Mouse (Mus musculus): ENCODE measurements around the gene Kctd12b. TPM values are rescaled to one million over a fixed set of nuclear protein-coding genes. Genes with fewer than 3 reads are reported as not detected.
"Not testable (repeated sequence)": the region's sequence is repeated elsewhere in the genome, so short reads cannot be mapped to it uniquely, and the experiment has no call there.

Gene Kctd12b
- 8.6 and 9.4 TPM in 2 replicates for polyA plus RNA-seq (2015; fragmentation: Nextera tagmentation; extraction: Ambion mirVana)

DNA sequence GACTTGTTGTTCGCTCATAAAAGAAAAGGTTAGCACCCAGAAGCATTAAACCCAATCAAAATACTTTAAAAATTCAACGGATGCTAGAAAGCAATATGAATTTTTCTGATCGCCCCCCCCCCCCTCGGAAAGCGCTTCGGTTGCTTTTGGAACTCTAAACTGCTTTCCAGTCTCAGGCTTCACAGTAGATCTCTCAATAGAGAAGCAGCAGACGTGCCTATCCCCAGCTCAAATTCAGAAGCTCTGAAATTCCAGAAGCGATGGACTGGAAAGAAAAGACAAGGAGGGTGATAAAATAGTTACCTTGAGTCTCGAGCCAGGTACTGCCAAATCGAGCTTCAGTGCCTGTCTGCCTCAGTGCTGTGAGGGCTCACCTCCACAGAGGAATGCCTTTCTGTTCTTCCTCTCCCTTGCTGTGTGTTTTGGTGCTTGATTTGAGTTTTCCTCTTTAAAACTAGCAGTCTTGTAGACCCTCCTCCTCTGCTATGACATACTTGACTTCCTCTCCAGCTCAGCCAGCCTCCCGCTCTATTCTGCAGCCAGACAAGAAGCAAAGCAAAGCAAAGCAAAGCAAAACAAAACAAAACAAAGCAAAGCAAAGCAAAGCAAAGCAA is at the start of gene Kctd12b:
Kctd12b (minus strand) TSS at position 610 of the 614 bp plus-strand sequence.
- Histone ChIP-seq H3K9me3 (no peaks in the 10 kb centered on the region), H3K4me2 (peak within 1 kb of the TSS; percentile 47), H3K4me3 (peak within 1 kb of the TSS; percentile 44), H3K27me3 (no peaks in the 10 kb centered on the region), H3K9ac (peak within 1 kb of the TSS; percentile 29), H3K27ac (peak within 1 kb of the TSS; percentile 81), H3K36me3 (no peaks in the 10 kb centered on the region), H3K4me1 (no peaks in the 10 kb centered on the region)
- 18% methylated on average over 10 of the region's 11 CpGs for WGBS
- peak; percentile 85; the same call in 1 of the 2 replicates for ATAC-seq (ENCODE audit: borderline replicate concordance, extremely low read depth, low FRiP score, low TSS enrichment)

DNA sequence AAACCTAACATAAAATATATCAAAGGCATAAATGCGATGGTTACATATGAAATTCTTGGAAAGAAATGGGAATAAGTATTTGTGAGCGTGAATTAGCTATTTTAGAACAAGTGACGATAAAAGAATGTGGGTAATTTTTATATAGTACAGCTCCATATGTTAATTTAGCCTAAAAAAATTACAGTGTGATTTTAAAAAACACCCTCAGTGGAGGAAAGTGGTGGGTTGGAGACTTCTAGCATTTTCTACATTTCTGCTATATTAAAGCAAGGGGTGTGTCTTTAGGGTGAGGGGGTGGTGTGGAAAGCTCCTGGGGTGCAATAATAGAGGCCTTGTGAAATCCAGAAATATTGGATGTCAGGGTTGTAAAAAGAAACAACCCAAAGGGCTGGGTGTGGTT is 46.3 kb upstream of the Kctd12b start:
- WGBS = 84% methylated on average over 3 of the region's 3 CpGs
- H3K4me1 ChIP-seq = no peaks in the 10 kb centered on the region
- no peak overlapping the region for H3K9ac ChIP-seq
- H3K9me3 ChIP-seq = no peaks in the 10 kb centered on the region
- ATAC-seq (ENCODE audit: borderline replicate concordance, extremely low read depth, low FRiP score, low TSS enrichment) = no peak
- no peaks in the 10 kb centered on the region for H3K27me3 ChIP-seq
- no peak overlapping the region for H3K4me3 ChIP-seq
- no peaks in the 10 kb centered on the region for H3K36me3 ChIP-seq
- H3K27ac ChIP-seq = no peak overlapping the region
- no peak overlapping the region for H3K4me2 ChIP-seq

DNA sequence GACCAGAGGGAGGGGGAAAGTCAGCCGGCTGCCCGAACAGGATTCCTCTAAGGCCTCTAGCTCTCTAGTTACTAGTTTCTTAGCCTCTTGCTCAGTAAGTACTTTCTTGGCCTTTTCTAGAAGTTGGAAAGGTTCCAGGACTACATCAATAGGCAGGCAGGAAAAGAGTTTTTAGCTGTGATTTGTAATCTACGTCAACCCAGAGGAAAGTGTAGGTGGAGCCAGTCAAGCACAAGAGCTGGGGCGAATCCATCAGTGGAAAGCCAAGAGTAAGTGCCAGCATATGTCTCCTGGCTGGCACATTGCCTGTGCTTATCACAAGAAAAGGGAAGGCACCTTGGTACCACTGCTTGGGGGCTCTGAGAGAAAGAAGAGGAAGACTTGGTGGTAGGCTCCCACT is 39.5 kb upstream of the Kctd12b start:
- H3K4me1 ChIP-seq = no peaks in the 10 kb centered on the region
- no peaks in the 10 kb centered on the region for H3K9me3 ChIP-seq
- H3K4me3 ChIP-seq = no peak overlapping the region
- no peaks in the 10 kb centered on the region for H3K27me3 ChIP-seq
- WGBS = 61% methylated on average over 4 of the region's 4 CpGs
- no peak overlapping the region for H3K9ac ChIP-seq
- ATAC-seq (ENCODE audit: borderline replicate concordance, extremely low read depth, low FRiP score, low TSS enrichment) = no peak
- no peaks in the 10 kb centered on the region; the same call in 1 of the 2 replicates for H3K36me3 ChIP-seq
- no peak overlapping the region for H3K4me2 ChIP-seq
- no peak overlapping the region for H3K27ac ChIP-seq

DNA sequence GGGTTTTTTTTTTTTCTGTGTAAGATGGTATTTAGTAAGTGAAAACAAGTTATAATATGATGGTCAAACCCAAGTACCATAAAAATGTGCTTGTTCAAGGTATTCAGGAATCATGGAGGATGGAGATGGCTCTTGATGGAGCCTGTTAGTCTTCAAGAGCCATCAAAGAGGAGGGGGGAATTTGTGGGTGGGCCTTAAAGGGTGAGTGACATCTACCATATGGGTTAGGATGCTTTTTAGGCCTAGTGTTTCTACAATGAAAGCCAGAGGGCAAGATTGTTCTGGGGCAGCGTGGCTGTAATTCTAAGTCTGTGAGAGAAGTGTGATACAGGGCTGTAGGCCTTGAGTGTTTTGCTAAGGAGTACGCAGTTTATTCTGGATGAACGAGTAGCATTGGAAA is 28.2 kb upstream of the Kctd12b start:
- Histone ChIP-seq H3K9me3 (no peaks in the 10 kb centered on the region), H3K4me3 (peak overlapping the region; percentile 57), H3K27me3 (no peaks in the 10 kb centered on the region), H3K27ac (no peak overlapping the region), H3K4me1 (peaks cover 3% of the 10 kb centered on the region; the same call in 1 of the 2 replicates), H3K9ac (no peak overlapping the region), H3K36me3 (no peaks in the 10 kb centered on the region), H3K4me2 (peak overlapping the region; percentile 53)
- peak; percentile 46; the same call in 1 of the 2 replicates for ATAC-seq (ENCODE audit: borderline replicate concordance, extremely low read depth, low FRiP score, low TSS enrichment)
- WGBS = 27% methylated on average over 3 of the region's 3 CpGs

DNA sequence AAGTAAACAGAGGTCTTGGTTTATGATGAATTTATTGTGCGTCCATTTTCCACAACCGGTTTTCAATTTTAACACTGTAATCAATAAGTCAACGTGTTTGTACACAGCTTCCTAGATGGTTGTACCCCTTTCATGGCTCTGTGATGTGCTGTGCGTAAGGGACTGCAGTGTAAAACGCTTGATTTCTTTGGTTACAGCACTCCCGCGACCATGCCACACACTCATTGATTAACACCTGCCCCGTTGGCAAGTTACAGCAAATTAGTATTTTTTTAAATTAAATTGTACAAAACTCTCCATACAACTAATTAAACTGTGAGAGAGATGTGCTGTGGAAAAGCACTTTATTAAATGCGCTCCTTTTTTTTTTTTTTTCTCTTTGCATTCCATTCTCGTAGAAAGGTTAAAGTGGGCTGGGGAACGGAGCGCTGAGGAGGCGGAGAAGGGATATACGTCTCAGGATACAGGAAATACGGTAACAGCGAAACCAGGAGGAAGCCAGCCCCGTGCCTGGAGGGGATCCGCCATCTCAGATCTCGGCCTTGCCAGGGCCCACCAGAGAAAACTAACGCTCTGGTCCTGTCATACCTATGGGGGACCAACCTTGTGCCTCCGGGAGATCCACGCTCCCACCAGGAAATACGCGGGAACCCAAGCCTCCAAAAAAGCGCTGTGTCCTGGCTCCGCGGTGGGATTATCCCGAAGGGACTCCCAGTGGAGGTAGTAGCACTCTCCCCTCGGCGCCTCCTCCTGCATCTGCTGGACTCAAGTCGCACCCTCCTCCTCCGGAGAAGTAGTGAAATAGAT is 27.1 kb upstream of the Kctd12b start, which contains the start of gene Nbdy:
Nbdy (plus strand) TSS at position 481 of the 807 bp plus-strand sequence.
- Histone ChIP-seq H3K27ac (peak within 1 kb of the TSS; percentile 76), H3K4me2 (peak within 1 kb of the TSS; percentile 59), H3K36me3 (no peaks in the 10 kb centered on the region), H3K27me3 (no peaks in the 10 kb centered on the region), H3K4me1 (peaks cover 3% of the 10 kb centered on the region; the same call in 1 of the 2 replicates), H3K4me3 (peak within 1 kb of the TSS; percentile 57), H3K9ac (peak within 1 kb of the TSS; percentile 51), H3K9me3 (no peaks in the 10 kb centered on the region)
- peak; percentile 96; the same call in 1 of the 2 replicates for ATAC-seq (ENCODE audit: borderline replicate concordance, extremely low read depth, low FRiP score, low TSS enrichment)
- WGBS = 8% methylated on average over 32 of the region's 32 CpGs

DNA sequence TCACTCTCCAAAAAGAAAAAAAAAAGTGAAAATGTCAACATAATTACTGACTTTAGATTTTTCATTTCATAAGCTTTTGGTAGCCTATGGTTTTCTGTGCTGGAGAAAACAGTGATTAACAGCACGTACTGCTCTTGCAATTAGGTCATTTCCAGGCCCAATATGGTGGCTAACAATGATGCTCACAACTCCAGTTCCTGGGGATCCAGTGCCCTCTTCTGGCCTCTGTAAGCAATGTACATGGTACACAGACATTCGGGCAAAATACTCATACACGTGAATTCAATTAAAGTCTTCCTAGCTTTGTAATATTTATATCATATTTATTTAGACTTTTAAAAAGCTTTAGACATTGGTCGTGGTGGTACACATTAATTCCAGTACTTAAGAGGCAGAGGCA is 23.4 kb upstream of the Kctd12b start:
- H3K9ac ChIP-seq = no peak overlapping the region
- no peaks in the 10 kb centered on the region for H3K4me1 ChIP-seq
- no peak overlapping the region for H3K4me3 ChIP-seq
- H3K9me3 ChIP-seq = no peaks in the 10 kb centered on the region
- ATAC-seq (ENCODE audit: borderline replicate concordance, extremely low read depth, low FRiP score, low TSS enrichment) = no peak
- no peaks in the 10 kb centered on the region for H3K36me3 ChIP-seq
- no peak overlapping the region for H3K4me2 ChIP-seq
- H3K27me3 ChIP-seq = no peaks in the 10 kb centered on the region
- WGBS = 38% methylated on average over 4 of the region's 4 CpGs
- H3K27ac ChIP-seq = no peak overlapping the region

DNA sequence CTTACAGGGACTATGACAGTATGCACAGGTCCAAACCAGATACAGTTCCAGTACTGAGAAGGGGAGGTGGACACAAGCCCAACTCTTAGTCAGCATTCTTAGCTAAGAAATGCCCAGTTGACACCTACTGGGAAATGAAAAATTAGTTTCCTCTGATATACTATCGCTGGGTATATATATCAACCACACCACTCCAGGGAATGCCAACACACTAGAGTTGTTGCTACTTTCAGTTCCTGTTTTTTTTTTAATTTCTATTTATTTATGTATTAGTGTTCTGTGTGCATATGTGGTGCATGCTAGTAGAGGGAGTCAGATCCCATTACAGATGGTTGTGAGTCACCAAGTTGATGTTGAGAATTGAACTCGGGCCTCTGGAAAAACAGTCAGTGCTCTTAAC is 20.5 kb upstream of the Kctd12b start:
- no peak overlapping the region for H3K4me2 ChIP-seq
- no peak overlapping the region for H3K27ac ChIP-seq
- WGBS = 81% methylated on average over 2 of the region's 2 CpGs
- H3K9ac ChIP-seq = no peak overlapping the region
- no peak for ATAC-seq (ENCODE audit: borderline replicate concordance, extremely low read depth, low FRiP score, low TSS enrichment)
- H3K36me3 ChIP-seq = no peaks in the 10 kb centered on the region
- H3K4me1 ChIP-seq = no peaks in the 10 kb centered on the region
- no peak overlapping the region for H3K4me3 ChIP-seq
- H3K9me3 ChIP-seq = no peaks in the 10 kb centered on the region
- no peaks in the 10 kb centered on the region for H3K27me3 ChIP-seq

DNA sequence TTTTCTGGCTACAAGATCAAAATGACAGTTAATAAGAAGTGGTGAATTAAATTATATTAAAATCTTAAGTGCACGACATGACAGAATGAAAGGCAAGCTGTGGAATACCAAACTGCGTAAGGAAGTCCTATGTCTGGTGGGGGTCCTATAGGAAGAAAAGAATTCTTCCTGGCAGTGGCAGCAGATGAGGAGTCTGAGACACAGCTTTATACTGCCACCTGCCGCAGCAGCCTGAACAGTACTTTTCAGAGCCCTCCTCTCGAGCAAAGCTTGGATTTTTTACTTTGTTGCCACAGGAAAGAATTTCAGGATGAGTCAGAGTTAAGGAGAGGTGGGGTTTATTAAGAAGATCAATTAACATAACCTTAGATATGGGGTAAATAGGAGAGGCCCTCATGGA is 11.5 kb upstream of the Kctd12b start:
- WGBS = 35% methylated on average over 4 of the region's 4 CpGs
- no peaks in the 10 kb centered on the region for H3K36me3 ChIP-seq
- no peak for ATAC-seq (ENCODE audit: borderline replicate concordance, extremely low read depth, low FRiP score, low TSS enrichment)
- no peaks in the 10 kb centered on the region for H3K4me1 ChIP-seq
- no peak overlapping the region for H3K4me2 ChIP-seq
- no peak overlapping the region for H3K9ac ChIP-seq
- no peak overlapping the region for H3K4me3 ChIP-seq
- no peaks in the 10 kb centered on the region for H3K9me3 ChIP-seq
- no peaks in the 10 kb centered on the region for H3K27me3 ChIP-seq
- no peak overlapping the region for H3K27ac ChIP-seq

DNA sequence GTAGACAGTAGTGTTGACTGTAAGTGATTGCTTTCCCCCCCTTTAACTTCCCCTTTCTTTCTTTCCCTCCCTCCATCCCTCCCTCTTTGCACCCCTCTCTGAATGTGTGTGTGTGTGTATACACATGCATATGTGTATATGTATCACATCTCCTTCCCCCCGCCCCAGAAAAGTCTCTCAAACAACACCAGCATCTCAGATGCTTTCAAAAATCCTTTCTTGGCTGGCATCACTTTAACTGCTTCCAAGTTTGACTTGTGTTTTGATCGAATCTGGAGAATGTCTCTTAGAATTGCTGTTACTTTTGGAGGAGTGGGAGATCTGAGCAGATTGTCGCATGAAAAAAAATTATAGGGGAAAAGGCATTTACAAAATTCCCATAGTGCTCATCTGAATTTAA is 4.3 kb upstream of the Kctd12b start:
- Histone ChIP-seq H3K9me3 (no peaks in the 10 kb centered on the region), H3K36me3 (no peaks in the 10 kb centered on the region), H3K4me3 (no peak overlapping the region), H3K4me2 (no peak overlapping the region), H3K27me3 (no peaks in the 10 kb centered on the region), H3K9ac (no peak overlapping the region), H3K27ac (no peak overlapping the region), H3K4me1 (no peaks in the 10 kb centered on the region)
- whole genome bisulfite sequencing = 59% methylated on average over 3 of the region's 3 CpGs
- ATAC-seq (ENCODE audit: borderline replicate concordance, extremely low read depth, low FRiP score, low TSS enrichment) = no peak

DNA sequence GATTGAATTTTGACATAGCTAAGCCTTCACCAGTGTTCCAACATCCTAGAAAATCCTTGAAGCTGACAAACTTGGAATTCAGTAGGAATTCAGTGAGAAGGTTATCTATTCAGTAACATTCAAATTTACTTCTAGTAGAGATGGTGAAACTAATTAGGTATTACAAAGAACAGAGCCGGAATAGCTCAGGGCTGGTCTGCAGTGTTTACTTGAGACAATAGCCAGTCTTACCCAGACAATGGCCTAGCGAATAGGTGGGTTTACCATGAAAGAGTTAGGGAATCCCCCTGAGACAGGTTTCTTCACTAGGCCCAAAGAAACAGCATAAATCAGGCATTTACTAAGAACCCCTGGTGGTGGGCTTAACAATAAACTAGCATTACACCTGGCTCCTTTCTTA is 28.0 kb downstream of the Kctd12b start:
- H3K36me3 ChIP-seq; H3K9me3 ChIP-seq; ATAC-seq (ENCODE audit: borderline replicate concordance, extremely low read depth, low FRiP score, low TSS enrichment); H3K4me3 ChIP-seq; H3K4me1 ChIP-seq; H3K27ac ChIP-seq; H3K9ac ChIP-seq; H3K4me2 ChIP-seq; H3K27me3 ChIP-seq: not testable (repeated sequence)
- 59% methylated on average over 2 of the region's 2 CpGs for WGBS

DNA sequence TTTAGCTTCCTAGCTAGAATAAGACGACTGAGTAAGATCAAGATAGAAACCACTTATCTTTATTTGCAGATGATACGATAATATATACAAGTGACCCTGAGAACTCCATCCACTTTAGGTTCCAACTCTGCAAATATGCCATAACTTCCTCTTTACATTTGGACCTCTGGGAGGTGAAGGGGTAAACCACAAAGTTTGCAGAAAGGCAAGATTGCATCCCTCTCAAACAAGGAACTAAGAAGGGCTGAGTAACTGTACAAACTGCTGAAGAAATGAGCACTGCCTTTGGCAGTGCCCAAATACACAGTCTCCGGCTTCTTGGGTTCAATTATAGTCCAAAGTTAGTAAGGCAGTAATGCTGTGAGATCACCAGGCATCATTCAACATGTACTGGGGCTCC is 31.3 kb downstream of the Kctd12b start:
- H3K9me3 ChIP-seq = no peaks in the 10 kb centered on the region
- H3K9ac ChIP-seq = no peak overlapping the region
- no peak overlapping the region for H3K27ac ChIP-seq
- WGBS = 62% methylated on average over 3 of the region's 3 CpGs
- no peaks in the 10 kb centered on the region for H3K27me3 ChIP-seq
- ATAC-seq (ENCODE audit: borderline replicate concordance, extremely low read depth, low FRiP score, low TSS enrichment) = no peak
- no peak overlapping the region for H3K4me3 ChIP-seq
- no peak overlapping the region for H3K4me2 ChIP-seq
- H3K36me3 ChIP-seq = no peaks in the 10 kb centered on the region
- H3K4me1 ChIP-seq = no peaks in the 10 kb centered on the region

DNA sequence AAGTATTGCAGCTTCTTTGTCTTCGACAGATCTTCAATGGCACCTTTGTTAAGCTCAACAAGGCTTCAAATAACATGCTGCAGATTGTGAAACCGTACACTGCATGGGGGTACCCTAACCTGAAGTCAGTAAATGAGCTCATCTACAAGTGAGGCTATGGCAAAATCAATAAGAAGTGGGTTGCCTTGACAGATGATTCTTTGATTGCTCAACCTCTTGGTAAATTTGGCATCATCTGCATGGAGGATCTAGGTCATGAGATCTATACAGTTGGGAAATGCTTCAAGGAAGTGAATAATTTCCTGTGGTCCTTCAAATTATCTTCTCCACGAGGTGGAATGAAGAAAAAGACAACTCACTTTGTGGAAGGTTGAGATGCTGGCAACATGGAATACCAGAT is 39.2 kb downstream of the Kctd12b start:
- Histone ChIP-seq H3K4me3 (no peak overlapping the region), H3K4me2 (no peak overlapping the region), H3K9ac (no peak overlapping the region), H3K4me1 (no peaks in the 10 kb centered on the region), H3K27me3 (no peaks in the 10 kb centered on the region), H3K9me3 (no peaks in the 10 kb centered on the region), H3K27ac (no peak overlapping the region), H3K36me3 (no peaks in the 10 kb centered on the region)
- 68% methylated on average over 3 of the region's 3 CpGs for WGBS
- no peak for ATAC-seq (ENCODE audit: borderline replicate concordance, extremely low read depth, low FRiP score, low TSS enrichment)
